Mouse (Mus musculus) adipose tissue, adult 10 weeks (tissue): ENCODE measurements around the gene Tax1bp1. TPM values are rescaled to one million over a fixed set of nuclear protein-coding genes. Genes with fewer than 3 reads are reported as not detected.

ENCODE experiments used
- polyA plus RNA-seq: library from polyadenylated mRNA; stranded (reverse); fragments of 350-450 nt; fragmentation: Illumina TruSeq; extraction: RNeasy Lipid Tissue Mini Kit (QIAGEN cat#74804); gene quantifications from one replicate; pipeline ENCODE4 v1.2.3, GENCODE M21; 2014; ENCODE audit warnings: low read depth, low replicate concordance

Gene Tax1bp1
- polyA plus RNA-seq, result 119 TPM

DNA sequence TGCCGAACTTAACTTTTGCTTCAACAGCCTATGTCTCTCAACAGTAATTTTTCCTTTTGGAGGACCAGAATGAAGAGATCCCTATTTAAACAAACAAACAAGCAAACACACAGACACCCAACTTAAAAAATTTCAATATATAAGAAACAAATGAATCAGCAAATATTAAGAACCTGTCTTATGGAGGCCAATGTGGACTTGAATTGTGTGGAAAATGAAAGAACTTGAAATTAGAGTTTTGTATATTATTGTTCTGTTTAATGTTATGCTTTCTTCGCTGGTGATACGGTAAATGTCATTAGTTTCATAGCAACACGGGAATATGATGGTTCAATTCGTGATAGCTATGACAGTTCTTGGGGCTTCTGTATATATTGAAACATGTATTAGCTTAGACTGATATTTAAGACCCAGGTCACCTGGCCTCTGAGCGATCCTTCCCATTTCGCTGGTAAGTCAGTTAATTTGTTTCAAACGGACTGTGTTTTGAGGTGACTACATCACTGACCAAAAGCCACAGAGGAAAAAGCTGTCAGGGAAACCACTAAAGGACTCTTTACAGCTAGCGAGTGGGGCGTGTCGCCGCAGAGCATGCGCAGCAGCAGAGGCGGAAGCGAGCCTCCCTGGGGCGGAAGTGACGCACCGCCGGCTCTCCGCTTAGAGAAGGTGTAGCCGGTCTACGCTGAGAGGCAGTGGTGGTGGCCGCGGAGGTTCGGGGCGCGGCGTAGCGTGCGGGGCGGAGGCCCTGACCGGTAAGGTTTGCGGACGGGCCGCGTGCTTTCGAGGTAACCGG is at the start of gene Tax1bp1:
Gene Tax1bp1, plus strand, starts transcription at position 626 of the 793 bp plus-strand sequence.

Other genes starting within 250 kb of the Tax1bp1 start
- 171 TPM for gene Hibadh, start 73.3 kb upstream of the Tax1bp1 start, polyA plus RNA-seq